Mouse (Mus musculus): ENCODE measurements around the gene 1700102P08Rik. TPM values are rescaled to one million over a fixed set of nuclear protein-coding genes. Genes with fewer than 3 reads are reported as not detected.

1700102P08Rik gene
- polyA plus RNA-seq, 1 experiment: 3.2 TPM

GRCm38 (mm10) chr9:108451519-108452160, 59.0 kb downstream of the 1700102P08Rik start:
- peak; percentile 35 for DNase-seq (ENCODE audit: low read depth)
- no peak for TF ChIP-seq POLR2A (IDR thresholded peaks at IDR 0.05; ENCODE audit: borderline replicate concordance, extremely low read depth, insufficient read depth, insufficient read length, poor library complexity, severe bottlenecking)
- TF ChIP-seq CTCF (IDR thresholded peaks at IDR 0.05; ENCODE audit: borderline replicate concordance, extremely low read depth, insufficient read depth, insufficient read length): no peak

- TF ChIP-seq CTCF (IDR thresholded peaks at IDR 0.05; ENCODE audit: borderline replicate concordance, extremely low read depth, insufficient read depth, insufficient read length) (peak; percentile 91), POLR2A (IDR thresholded peaks at IDR 0.05; ENCODE audit: borderline replicate concordance, extremely low read depth, insufficient read depth, insufficient read length, poor library complexity, severe bottlenecking) (peak; percentile 28; the same call in 1 of the 2 replicates)
- DNase-seq (ENCODE audit: low read depth): peak; percentile 96
These were observed 59.8 kb downstream of the 1700102P08Rik start for GRCm38 (mm10) chr9:108452291-108452906.

DNA sequence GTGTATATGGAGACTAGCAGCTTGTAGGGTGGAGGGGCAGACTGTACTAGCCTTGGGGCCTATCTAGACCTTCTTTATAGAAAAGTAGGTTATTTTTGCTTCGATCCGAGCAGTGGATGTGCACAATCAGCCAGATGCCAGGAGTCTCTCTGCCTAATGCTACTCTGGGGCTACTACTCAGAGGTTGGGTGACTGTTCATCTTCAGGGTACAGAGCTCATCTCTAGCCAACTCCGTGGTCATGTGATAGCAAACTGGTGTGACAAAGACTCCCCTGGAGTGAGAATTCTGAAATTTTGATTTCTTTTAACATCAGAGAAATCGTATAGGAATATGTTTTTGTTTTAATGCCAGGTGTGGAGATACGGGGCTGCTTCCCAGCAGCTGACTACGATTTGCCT, 60.3 kb downstream of the 1700102P08Rik start:
- no peak for DNase-seq (ENCODE audit: low read depth)
- no peak for TF ChIP-seq CTCF (IDR thresholded peaks at IDR 0.05; ENCODE audit: borderline replicate concordance, extremely low read depth, insufficient read depth, insufficient read length)
- no peak for TF ChIP-seq POLR2A (IDR thresholded peaks at IDR 0.05; ENCODE audit: borderline replicate concordance, extremely low read depth, insufficient read depth, insufficient read length, poor library complexity, severe bottlenecking)

- TF ChIP-seq POLR2A (IDR thresholded peaks at IDR 0.05; ENCODE audit: borderline replicate concordance, extremely low read depth, insufficient read depth, insufficient read length, poor library complexity, severe bottlenecking): no peak
- TF ChIP-seq CTCF (IDR thresholded peaks at IDR 0.05; ENCODE audit: borderline replicate concordance, extremely low read depth, insufficient read depth, insufficient read length): no peak
- DNase-seq (ENCODE audit: low read depth): no peak
These were observed 60.9 kb downstream of the 1700102P08Rik start for GRCm38 (mm10) chr9:108453458-108453857.

DNA sequence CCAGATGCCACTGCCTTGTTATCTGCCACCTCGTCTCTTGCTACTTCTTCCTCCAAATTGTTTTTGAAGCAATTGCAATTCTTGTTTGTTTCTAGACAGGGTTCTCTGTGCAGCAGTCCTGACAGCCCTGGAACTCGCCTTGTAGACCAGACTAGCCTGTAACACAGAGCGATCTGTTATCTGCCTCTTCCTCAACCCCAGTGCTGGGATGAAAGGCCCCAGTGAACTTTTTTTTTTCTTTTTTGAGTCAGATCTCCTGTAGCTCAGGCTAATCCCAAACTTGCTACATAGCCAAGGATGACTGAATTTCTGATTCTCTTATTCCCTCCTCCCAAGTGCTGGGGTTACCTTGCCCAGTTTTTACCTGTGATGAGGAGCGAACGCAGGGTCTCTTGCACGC, 61.8 kb downstream of the 1700102P08Rik start:
- TF ChIP-seq POLR2A (IDR thresholded peaks at IDR 0.05; ENCODE audit: borderline replicate concordance, extremely low read depth, insufficient read depth, insufficient read length, poor library complexity, severe bottlenecking) (no peak), CTCF (IDR thresholded peaks at IDR 0.05; ENCODE audit: borderline replicate concordance, extremely low read depth, insufficient read depth, insufficient read length) (no peak)
- no peak for DNase-seq (ENCODE audit: low read depth)

GRCm38 (mm10) chr9:108455747-108456571, 63.4 kb downstream of the 1700102P08Rik start:
- TF ChIP-seq CTCF (IDR thresholded peaks at IDR 0.05; ENCODE audit: borderline replicate concordance, extremely low read depth, insufficient read depth, insufficient read length) (no peak), POLR2A (IDR thresholded peaks at IDR 0.05; ENCODE audit: borderline replicate concordance, extremely low read depth, insufficient read depth, insufficient read length, poor library complexity, severe bottlenecking) (no peak)
- DNase-seq (ENCODE audit: low read depth): no peak

DNA sequence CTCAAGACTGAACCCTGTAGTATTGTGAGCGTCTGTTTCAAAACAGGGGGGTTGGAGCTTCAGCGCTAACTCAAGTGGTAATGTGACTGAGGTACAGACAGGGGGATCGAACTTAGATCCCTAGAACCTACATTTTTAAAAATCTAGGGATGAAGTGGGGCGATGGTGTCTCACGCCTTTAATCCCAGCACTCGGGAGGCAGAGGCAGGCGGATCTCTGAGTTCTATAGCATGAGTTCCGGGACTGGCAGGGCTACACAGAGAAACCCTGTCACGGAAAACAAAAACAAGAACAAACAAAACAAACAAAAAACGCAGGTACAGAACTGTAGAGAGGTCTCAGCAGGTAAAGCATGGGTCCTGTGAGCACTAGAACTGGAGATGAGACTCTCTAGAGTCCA, 64.3 kb downstream of the 1700102P08Rik start:
- TF ChIP-seq POLR2A (IDR thresholded peaks at IDR 0.05; ENCODE audit: borderline replicate concordance, extremely low read depth, insufficient read depth, insufficient read length, poor library complexity, severe bottlenecking) (no peak), CTCF (IDR thresholded peaks at IDR 0.05; ENCODE audit: borderline replicate concordance, extremely low read depth, insufficient read depth, insufficient read length) (no peak)
- no peak for DNase-seq (ENCODE audit: low read depth)

- no peak for DNase-seq (ENCODE audit: low read depth)
These were observed 67.3 kb downstream of the 1700102P08Rik start for GRCm38 (mm10) chr9:108459939-108460318.

More at GRCm38 (mm10) chr9:108459939-108460318, 67.3 kb downstream of the 1700102P08Rik start:
- TF ChIP-seq CTCF (IDR thresholded peaks at IDR 0.05; ENCODE audit: borderline replicate concordance, extremely low read depth, insufficient read depth, insufficient read length) (no peak), POLR2A (IDR thresholded peaks at IDR 0.05; ENCODE audit: borderline replicate concordance, extremely low read depth, insufficient read depth, insufficient read length, poor library complexity, severe bottlenecking) (no peak)

Other genes with a start within 250 kb of the 1700102P08Rik start
- gene Bsn, start 202.4 kb upstream of the 1700102P08Rik start, polyA plus RNA-seq (2012; rRNA removed): 18.7 and 40.0 TPM in 2 replicates
- gene Dag1, start 128.8 kb upstream of the 1700102P08Rik start, polyA plus RNA-seq (2012; rRNA removed): 25.9 and 58.1 TPM in 2 replicates
- 113 and 115 TPM in 2 replicates for gene Nicn1, start 102.4 kb upstream of the 1700102P08Rik start, polyA plus RNA-seq (2012; rRNA removed)
- 58.0 and 67.8 TPM in 2 replicates for gene Amt, start 96.0 kb upstream of the 1700102P08Rik start, polyA plus RNA-seq (2012; rRNA removed)
- gene Rhoa, start 86.7 kb upstream of the 1700102P08Rik start, polyA plus RNA-seq (2012; rRNA removed): 124 and 160 TPM in 2 replicates
- 34.6 and 39.0 TPM in 2 replicates for gene Tcta, start 86.6 kb upstream of the 1700102P08Rik start, polyA plus RNA-seq (2012; rRNA removed)
- 381 and 444 TPM in 2 replicates for gene Gpx1, start 53.9 kb upstream of the 1700102P08Rik start, polyA plus RNA-seq (2012; rRNA removed)
- gene Usp4, start 45.0 kb upstream of the 1700102P08Rik start, polyA plus RNA-seq (2012; rRNA removed): 113 and 152 TPM in 2 replicates
- 1.4 and 1.5 TPM in 2 replicates for gene Ccdc36, start 35.7 kb downstream of the 1700102P08Rik start, polyA plus RNA-seq (2012; rRNA removed)
- not detected in 2 replicates for gene BC048562, start 43.7 kb downstream of the 1700102P08Rik start, polyA plus RNA-seq (2012; rRNA removed)
- gene Ccdc71, start 67.7 kb downstream of the 1700102P08Rik start, polyA plus RNA-seq (2012; rRNA removed): 37.6 and 38.8 TPM in 2 replicates
- 84.2 and 100 TPM in 2 replicates for gene Klhdc8b, start 68.8 kb downstream of the 1700102P08Rik start, polyA plus RNA-seq (2012; rRNA removed)
- 42.9 and 49.3 TPM in 2 replicates for gene Lamb2, start 86.9 kb downstream of the 1700102P08Rik start, polyA plus RNA-seq (2012; rRNA removed)
- gene Usp19, start 97.8 kb downstream of the 1700102P08Rik start, polyA plus RNA-seq (2012; rRNA removed): 184 and 208 TPM in 2 replicates
- gene Qars, start 114.9 kb downstream of the 1700102P08Rik start, polyA plus RNA-seq (2012; rRNA removed): 181 and 184 TPM in 2 replicates
- gene Qrich1, start 124.0 kb downstream of the 1700102P08Rik start, polyA plus RNA-seq (2012; rRNA removed): 166 and 169 TPM in 2 replicates
- gene Impdh2, start 167.5 kb downstream of the 1700102P08Rik start, polyA plus RNA-seq (2012; rRNA removed): 127 and 171 TPM in 2 replicates
- 47.8 and 67.8 TPM in 2 replicates for gene Ndufaf3, start 174.6 kb downstream of the 1700102P08Rik start, polyA plus RNA-seq (2012; rRNA removed)
- 190 and 347 TPM in 2 replicates for gene Dalrd3, start 177.1 kb downstream of the 1700102P08Rik start, polyA plus RNA-seq (2012; rRNA removed)
- gene Wdr6, start 185.9 kb downstream of the 1700102P08Rik start, polyA plus RNA-seq (2012; rRNA removed): 329 and 375 TPM in 2 replicates
- gene P4htm, start 204.9 kb downstream of the 1700102P08Rik start, polyA plus RNA-seq (2012; rRNA removed): 28.4 and 31.6 TPM in 2 replicates

All from brain, embryonic 14.5 days (tissue).